Mouse (Mus musculus) layer of hippocampus, adult 9-11 months (tissue): Measurements from ENCODE around the gene Prkar1b.
A peak's percentile ranks its signal among the peaks of the same experiment; 100 is the strongest.

ENCODE experiments used
- DNase-seq: peaks from one replicate; pipeline ENCODE4 v3.0.0; 2022

Gene Prkar1b

GRCm38 (mm10) chr5:139053176-139053575 is 96.6 kb downstream of the Prkar1b start:
- no peak for DNase-seq

GRCm38 (mm10) chr5:139051276-139051675 is 98.5 kb downstream of the Prkar1b start:
- peak; percentile 84 for DNase-seq

GRCm38 (mm10) chr5:139049367-139049766 is 100.4 kb downstream of the Prkar1b start:
- DNase-seq: peak; percentile 34

GRCm38 (mm10) chr5:139047171-139047570 is 102.6 kb downstream of the Prkar1b start:
- peak; percentile 30 for DNase-seq

- DNase-seq: no peak
Observed at GRCm38 (mm10) chr5:139046636-139047035, 103.2 kb downstream of the Prkar1b start.

- no peak for DNase-seq
Observed at GRCm38 (mm10) chr5:139043546-139043945, 106.3 kb downstream of the Prkar1b start.

- no peak for DNase-seq
Observed at GRCm38 (mm10) chr5:139042299-139042698, 107.5 kb downstream of the Prkar1b start.

- no peak for DNase-seq
Observed at GRCm38 (mm10) chr5:139035171-139035570, 114.6 kb downstream of the Prkar1b start.

- DNase-seq: no peak
Observed at GRCm38 (mm10) chr5:139034746-139035145, 115.1 kb downstream of the Prkar1b start.

GRCm38 (mm10) chr5:139033406-139034317 is 116.1 kb downstream of the Prkar1b start:
- DNase-seq: no peak

- no peak for DNase-seq
Observed at GRCm38 (mm10) chr5:139027603-139028002, 122.2 kb downstream of the Prkar1b start.

- peak; percentile 81 for DNase-seq
Observed at GRCm38 (mm10) chr5:139024351-139025105, 125.3 kb downstream of the Prkar1b start.

GRCm38 (mm10) chr5:139020595-139020994 is 129.2 kb downstream of the Prkar1b start:
- DNase-seq: no peak

GRCm38 (mm10) chr5:139017371-139018124 is 132.3 kb downstream of the Prkar1b start:
- DNase-seq: peak; percentile 82

- DNase-seq: peak; percentile 81
Observed at GRCm38 (mm10) chr5:139015097-139015496, 134.7 kb downstream of the Prkar1b start.

- DNase-seq: no peak
Observed at GRCm38 (mm10) chr5:139010649-139011048, 139.2 kb downstream of the Prkar1b start.

- DNase-seq: no peak
Observed at GRCm38 (mm10) chr5:139007141-139007775, 142.5 kb downstream of the Prkar1b start.

- no peak for DNase-seq
Observed at GRCm38 (mm10) chr5:139004588-139004987, 145.2 kb downstream of the Prkar1b start.

- DNase-seq: no peak
Observed at GRCm38 (mm10) chr5:138999716-139000115, 150.1 kb downstream of the Prkar1b start.

GRCm38 (mm10) chr5:138997936-138998580 is 151.7 kb downstream of the Prkar1b start:
- peak; percentile 69 for DNase-seq

- peak; percentile 69 for DNase-seq
Observed at GRCm38 (mm10) chr5:138997171-138997788, 152.5 kb downstream of the Prkar1b start, which contains the start of gene Pdgfa. TSS of gene Pdgfa (minus strand) at chr5:138997370.
